Mouse (Mus musculus) brain, embryonic 14.5 days (tissue): ENCODE results near the gene Mlana.

Experiments used
- CTCF ChIP-seq: fragments of 200-500 bp; IDR thresholded peaks from 2 replicates; pipeline ENCODE4 v1.5.1; 2012; ENCODE audit warnings: inconsistent platforms, mild to moderate bottlenecking, moderate library complexity, borderline replicate concordance; ENCODE audit not compliant: insufficient read depth, insufficient read length; ENCODE audit errors: extremely low read depth
- POLR2A ChIP-seq: fragments of 200-500 bp; IDR thresholded peaks from 2 replicates; pipeline ENCODE4 v1.6.1; 2012; ENCODE audit warnings: mild to moderate bottlenecking, inconsistent platforms, borderline replicate concordance; ENCODE audit not compliant: poor library complexity, insufficient read depth, insufficient read length, severe bottlenecking; ENCODE audit errors: extremely low read depth

DNA sequence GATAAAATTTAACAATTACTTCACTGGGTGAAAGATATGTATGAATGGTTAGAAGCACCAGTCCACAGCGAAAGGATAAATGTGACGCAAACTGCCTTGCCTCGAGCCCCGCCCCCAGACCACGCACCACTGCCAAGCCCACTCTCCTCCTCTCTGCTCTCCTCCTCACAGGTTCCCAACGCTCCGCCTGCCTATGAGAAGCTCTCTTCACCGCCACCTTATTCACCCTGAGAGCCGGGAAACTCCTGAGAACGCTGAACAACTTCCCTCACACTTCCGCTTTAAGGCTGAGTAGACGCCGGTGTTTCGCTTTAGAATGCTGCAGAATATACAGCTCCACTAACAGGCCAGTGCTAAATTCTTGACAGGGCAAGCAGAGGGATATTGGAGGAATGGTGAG lies 10.4 kb downstream of the Mlana start:
- TF ChIP-seq CTCF (no peak), POLR2A (no peak)
